Mouse (Mus musculus) hindbrain, embryonic 13.5 days (tissue): ENCODE measurements around the gene Kif2c. TPM values are rescaled to one million over a fixed set of nuclear protein-coding genes. Genes with fewer than 3 reads are reported as not detected.

ENCODE experiments used
- ATAC-seq: fragments of 200-750 bp; cut with Nextera tagmentation; 2 replicates; pipeline ENCODE4 v1.8.0; 2017; ENCODE audit warnings: moderate TSS enrichment; ENCODE audit not compliant: low FRiP score
- H3K27ac ChIP-seq: fragments of 300-500 bp; sonication (generic); 2 replicates; pipeline ENCODE4 v1.5.1; 2015; ENCODE audit warnings: inconsistent platforms, mild to moderate bottlenecking, moderate library complexity
- H3K27me3 ChIP-seq: fragments of 300-500 bp; sonication (generic); 2 replicates; pipeline ENCODE4 v1.6.1; 2015; ENCODE audit warnings: mild to moderate bottlenecking, inconsistent platforms
- H3K36me3 ChIP-seq: fragments of 300-500 bp; sonication (generic); 2 replicates; pipeline ENCODE4 v1.6.1; 2015; ENCODE audit warnings: mild to moderate bottlenecking, inconsistent platforms
- H3K4me1 ChIP-seq: fragments of 300-500 bp; sonication (generic); replicated peaks from 2 replicates; pipeline ENCODE4 v1.6.1; 2015; ENCODE audit warnings: inconsistent platforms
- H3K4me2 ChIP-seq: fragments of 300-500 bp; sonication (generic); 2 replicates; pipeline ENCODE4 v1.6.1; 2015; ENCODE audit warnings: inconsistent platforms, mild to moderate bottlenecking, moderate library complexity
- H3K4me3 ChIP-seq: fragments of 300-500 bp; sonication (generic); 2 replicates; pipeline ENCODE4 v1.5.1; 2015; ENCODE audit warnings: mild to moderate bottlenecking, inconsistent platforms
- H3K9ac ChIP-seq: fragments of 300-500 bp; sonication (generic); 2 replicates; pipeline ENCODE4 v1.6.1; 2015; ENCODE audit warnings: mild to moderate bottlenecking, inconsistent platforms
- H3K9me3 ChIP-seq: fragments of 300-500 bp; sonication (generic); 2 replicates; pipeline ENCODE4 v1.6.1; 2016; ENCODE audit warnings: inconsistent platforms
- WGBS: fragments of 180-500 bp; shearing (Covaris S2); methylation state at CpG from one replicate; pipeline ENCODE4 v1.1.7; 2015; 5-methylcytosine and 5-hydroxymethylcytosine counted together
- polyA plus RNA-seq: library from polyadenylated mRNA; unstranded; fragments of >200 nt; fragmentation: Nextera tagmentation; extraction: Ambion mirVana; gene quantifications from 2 replicates; pipeline ENCODE4 v1.2.1, GENCODE M21; 2015

The Kif2c gene
- polyA plus RNA-seq, 1 experiment from 2014 or later = 14.6 TPM

- Histone ChIP-seq H3K27me3 (peaks cover 15% of the 10 kb centered on the region; the same call in 1 of the 2 replicates), H3K4me2 (no peak overlapping the region), H3K4me3 (no peak overlapping the region), H3K27ac (no peak overlapping the region), H3K9me3 (no peaks in the 10 kb centered on the region), H3K4me1 (no peaks in the 10 kb centered on the region), H3K9ac (no peak overlapping the region), H3K36me3 (peaks cover 24% of the 10 kb centered on the region)
- no peak for ATAC-seq
- WGBS = 29% methylated on average over 15 of the region's 15 CpGs
Observed at GRCm38 (mm10) chr4:117146176-117146575, 36.3 kb downstream of the Kif2c start.

- Histone ChIP-seq H3K4me2 (no peak overlapping the region), H3K4me3 (no peak overlapping the region), H3K9ac (no peak overlapping the region), H3K9me3 (no peaks in the 10 kb centered on the region), H3K27ac (no peak overlapping the region), H3K4me1 (no peaks in the 10 kb centered on the region), H3K27me3 (peaks cover 15% of the 10 kb centered on the region; the same call in 1 of the 2 replicates), H3K36me3 (peaks cover 15% of the 10 kb centered on the region)
- no peak for ATAC-seq
- 94% methylated on average over 13 of the region's 13 CpGs for WGBS
Observed at GRCm38 (mm10) chr4:117145248-117145647, 37.2 kb downstream of the Kif2c start.

- Histone ChIP-seq H3K9ac (peak overlapping the region; percentile 51; the same call in 1 of the 2 replicates), H3K27me3 (peaks cover 15% of the 10 kb centered on the region; the same call in 1 of the 2 replicates), H3K36me3 (no peaks in the 10 kb centered on the region), H3K9me3 (no peaks in the 10 kb centered on the region), H3K27ac (no peak overlapping the region), H3K4me2 (no peak overlapping the region), H3K4me1 (no peaks in the 10 kb centered on the region), H3K4me3 (no peak overlapping the region)
- ATAC-seq = no peak
- 69% methylated on average over 7 of the region's 7 CpGs for WGBS
Observed at GRCm38 (mm10) chr4:117143023-117143422, 39.4 kb downstream of the Kif2c start.

- Histone ChIP-seq H3K4me3 (no peak overlapping the region), H3K9ac (0 out of 2 replicates have a peak overlapping the region, but pooled peaks have one; percentile 6), H3K4me2 (no peak overlapping the region), H3K9me3 (no peaks in the 10 kb centered on the region), H3K36me3 (no peaks in the 10 kb centered on the region), H3K27me3 (peaks cover 15% of the 10 kb centered on the region; the same call in 1 of the 2 replicates), H3K27ac (no peak overlapping the region), H3K4me1 (no peaks in the 10 kb centered on the region)
- WGBS = 43% methylated on average over 4 of the region's 4 CpGs
- ATAC-seq = no peak
Observed at GRCm38 (mm10) chr4:117140613-117141012, 41.8 kb downstream of the Kif2c start.

GRCm38 (mm10) chr4:117139217-117139612, 43.2 kb downstream of the Kif2c start:
- peaks cover 4% of the 10 kb centered on the region for H3K4me1 ChIP-seq
- WGBS = 1% methylated on average over 2 of the region's 2 CpGs
- no peak overlapping the region for H3K4me3 ChIP-seq
- H3K9me3 ChIP-seq = no peaks in the 10 kb centered on the region
- ATAC-seq = no peak
- no peak overlapping the region for H3K9ac ChIP-seq
- no peak overlapping the region for H3K27ac ChIP-seq
- no peak overlapping the region for H3K4me2 ChIP-seq
- H3K36me3 ChIP-seq = no peaks in the 10 kb centered on the region
- H3K27me3 ChIP-seq = peaks cover 13% of the 10 kb centered on the region; the same call in 1 of the 2 replicates

- ATAC-seq = no peak
- Histone ChIP-seq H3K9me3 (no peaks in the 10 kb centered on the region), H3K4me3 (no peak overlapping the region), H3K4me1 (peaks cover 6% of the 10 kb centered on the region), H3K27ac (no peak overlapping the region), H3K27me3 (0 out of 2 replicates have a peak, but pooled peaks cover 9% of the 10 kb centered on the region), H3K4me2 (no peak overlapping the region), H3K9ac (no peak overlapping the region), H3K36me3 (no peaks in the 10 kb centered on the region)
- WGBS = 69% methylated on average over 16 of the region's 17 CpGs
Observed at GRCm38 (mm10) chr4:117138295-117139216, 43.9 kb downstream of the Kif2c start.

GRCm38 (mm10) chr4:117136034-117136433, 46.4 kb downstream of the Kif2c start:
- no peak overlapping the region for H3K9ac ChIP-seq
- H3K27ac ChIP-seq = no peak overlapping the region
- no peaks in the 10 kb centered on the region for H3K36me3 ChIP-seq
- WGBS = 19% methylated on average over 8 of the region's 8 CpGs
- no peaks in the 10 kb centered on the region for H3K9me3 ChIP-seq
- H3K4me3 ChIP-seq = no peak overlapping the region
- H3K27me3 ChIP-seq = peaks cover 2% of the 10 kb centered on the region; the same call in 1 of the 2 replicates
- ATAC-seq = no peak
- H3K4me1 ChIP-seq = peaks cover 27% of the 10 kb centered on the region
- H3K4me2 ChIP-seq = no peak overlapping the region

- Histone ChIP-seq H3K27me3 (peaks cover 2% of the 10 kb centered on the region; the same call in 1 of the 2 replicates), H3K9me3 (no peaks in the 10 kb centered on the region), H3K4me1 (peaks cover 39% of the 10 kb centered on the region), H3K27ac (peak overlapping the region; percentile 89), H3K36me3 (peaks cover 14% of the 10 kb centered on the region), H3K9ac (peak overlapping the region; percentile 63; the same call in 1 of the 2 replicates), H3K4me3 (peak overlapping the region; percentile 80), H3K4me2 (peak overlapping the region; percentile 78)
- no peak for ATAC-seq
- 34% methylated on average over 2 of the region's 2 CpGs for WGBS
Observed at GRCm38 (mm10) chr4:117134601-117134995, 47.8 kb downstream of the Kif2c start.

GRCm38 (mm10) chr4:117133817-117134600, 48.4 kb downstream of the Kif2c start, which contains the start of gene Plk3:
Plk3 (minus strand) TSS chr4:117133963.
- H3K9me3 ChIP-seq = no peaks in the 10 kb centered on the region
- ATAC-seq = peak; percentile 89
- H3K4me3 ChIP-seq = peak within 1 kb of the TSS; percentile 80
- 3% methylated on average over 46 of the region's 48 CpGs for WGBS
- H3K36me3 ChIP-seq = peaks cover 18% of the 10 kb centered on the region
- peaks cover 39% of the 10 kb centered on the region for H3K4me1 ChIP-seq
- H3K27me3 ChIP-seq = peaks cover 2% of the 10 kb centered on the region; the same call in 1 of the 2 replicates
- H3K27ac ChIP-seq = peak within 1 kb of the TSS; percentile 89
- H3K4me2 ChIP-seq = peak within 1 kb of the TSS; percentile 78
- peak within 1 kb of the TSS; percentile 90 for H3K9ac ChIP-seq

GRCm38 (mm10) chr4:117133366-117133796, 49.1 kb downstream of the Kif2c start:
- Histone ChIP-seq H3K27ac (peak overlapping the region; percentile 89), H3K36me3 (peaks cover 25% of the 10 kb centered on the region), H3K4me1 (peaks cover 39% of the 10 kb centered on the region), H3K27me3 (peaks cover 2% of the 10 kb centered on the region; the same call in 1 of the 2 replicates), H3K4me2 (peak overlapping the region; percentile 78), H3K9ac (peak overlapping the region; percentile 90), H3K4me3 (peak overlapping the region; percentile 80), H3K9me3 (no peaks in the 10 kb centered on the region)
- WGBS = under 1% methylated on average over 42 of the region's 42 CpGs
- peak; percentile 57 for ATAC-seq

GRCm38 (mm10) chr4:117132794-117133143, 49.7 kb downstream of the Kif2c start:
- H3K9me3 ChIP-seq = no peaks in the 10 kb centered on the region
- H3K36me3 ChIP-seq = peaks cover 31% of the 10 kb centered on the region
- WGBS = 6% methylated on average over 11 of the region's 11 CpGs
- peak overlapping the region; percentile 89; the same call in 1 of the 2 replicates for H3K27ac ChIP-seq
- H3K9ac ChIP-seq = peak overlapping the region; percentile 90
- H3K4me2 ChIP-seq = peak overlapping the region; percentile 78
- peaks cover 39% of the 10 kb centered on the region for H3K4me1 ChIP-seq
- ATAC-seq = no peak
- H3K4me3 ChIP-seq = peak overlapping the region; percentile 80
- peaks cover 2% of the 10 kb centered on the region; the same call in 1 of the 2 replicates for H3K27me3 ChIP-seq
